Mouse (Mus musculus) spleen, adult 2 months (tissue): ENCODE results near the gene Sema5a. TPM values are rescaled to one million over a fixed set of nuclear protein-coding genes. Genes with fewer than 3 reads are reported as not detected.

ENCODE experiments used
- DNase-seq, 2 experiments: peaks; one replicate each; pipeline versions ENCODE4 v3.0.0 to v3.0.0-alpha.2; 2012 to 2021; ENCODE audit warnings: low spot score in 2 of 2, low read depth in 1 of 2
- H3K27ac ChIP-seq: fragments of 200-500 bp; 2 replicates; pipeline ENCODE4 v1.5.1; 2012; ENCODE audit warnings: low read length, inconsistent platforms; ENCODE audit not compliant: insufficient read depth
- H3K27me3 ChIP-seq: fragments of 200-500 bp; 2 replicates; pipeline ENCODE4 v1.6.1; 2012; ENCODE audit warnings: mild to moderate bottlenecking, moderate library complexity, low read length, inconsistent platforms; ENCODE audit not compliant: control insufficient read depth, insufficient read depth
- H3K36me3 ChIP-seq: fragments of 200-500 bp; 2 replicates; pipeline ENCODE4 v1.6.1; 2012; ENCODE audit warnings: mild to moderate bottlenecking, low read length, inconsistent platforms; ENCODE audit not compliant: control insufficient read depth, insufficient read depth
- H3K4me1 ChIP-seq: fragments of 200-500 bp; 2 replicates; pipeline ENCODE4 v1.6.1; 2011; ENCODE audit warnings: inconsistent platforms; ENCODE audit not compliant: control insufficient read depth, insufficient read depth, insufficient read length
- H3K4me3 ChIP-seq: fragments of 200-500 bp; 2 replicates; pipeline ENCODE4 v1.5.1; 2011; ENCODE audit warnings: mild to moderate bottlenecking, inconsistent platforms; ENCODE audit not compliant: insufficient read depth, insufficient read length; ENCODE audit errors: extremely low read depth
- CTCF ChIP-seq: fragments of 200-500 bp; IDR thresholded peaks from 2 replicates; pipeline ENCODE4 v1.5.1; 2011; ENCODE audit warnings: mild to moderate bottlenecking, inconsistent platforms; ENCODE audit not compliant: insufficient read depth, insufficient read length, insufficient replicate concordance; ENCODE audit errors: extremely low read depth
- POLR2A ChIP-seq: fragments of 200-500 bp; IDR thresholded peaks from 2 replicates; pipeline ENCODE4 v1.6.1; 2011; ENCODE audit warnings: low read depth, low read length, inconsistent platforms
- WGBS: fragments of 180-500 bp; shearing (Covaris S2); methylation state at CpG from one replicate; pipeline ENCODE4 v1.1.7; 2018; 5-methylcytosine and 5-hydroxymethylcytosine counted together
- polyA plus RNA-seq: library from polyadenylated mRNA; depleted of rRNA; stranded (reverse); fragments of >200 nt; gene quantifications from 2 replicates; pipeline ENCODE4 v1.2.3, GENCODE M21; 2012

The Sema5a gene
- polyA plus RNA-seq, 1 experiment, result 5.4 TPM

DNA sequence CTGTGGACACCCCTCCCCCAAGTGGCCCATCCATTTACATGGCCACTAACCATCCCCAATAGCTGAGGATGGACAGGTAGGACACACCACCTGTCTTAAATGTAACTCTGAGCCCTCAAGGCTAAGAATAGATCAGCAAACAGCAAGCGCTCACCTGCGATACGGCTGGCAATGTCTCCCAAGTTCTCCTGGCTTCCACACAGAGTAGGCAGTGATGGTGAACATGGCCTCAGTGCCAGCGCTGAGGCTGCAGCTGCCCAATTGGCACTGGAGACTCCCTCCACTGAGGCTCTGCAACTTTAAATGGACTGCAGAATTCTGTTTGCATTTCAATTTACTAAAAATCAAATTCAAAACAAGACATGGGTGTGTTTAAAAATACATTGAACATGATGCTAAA, 78.6 kb downstream of the Sema5a start:
- Histone ChIP-seq H3K36me3 (no peaks in the 10 kb centered on the region), H3K4me3 (no peak overlapping the region), H3K27me3 (no peaks in the 10 kb centered on the region), H3K27ac (no peak overlapping the region), H3K4me1 (no peaks in the 10 kb centered on the region)
- TF ChIP-seq CTCF, result no peak
- no peak for TF ChIP-seq POLR2A
- 96% methylated on average over 4 of the region's 4 CpGs for WGBS
- no peak for DNase-seq

- H3K36me3 ChIP-seq, result no peaks in the 10 kb centered on the region
- H3K27me3 ChIP-seq, result no peaks in the 10 kb centered on the region
- no peak for TF ChIP-seq POLR2A
- TF ChIP-seq CTCF, result no peak
- H3K4me1 ChIP-seq, result no peaks in the 10 kb centered on the region
- H3K27ac ChIP-seq, result no peak overlapping the region
- no peak for DNase-seq
- 83% methylated on average over 7 of the region's 7 CpGs for WGBS
- H3K4me3 ChIP-seq, result no peak overlapping the region
Measured at GRCm38 (mm10) chr15:32324105-32324504, 79.5 kb downstream of the Sema5a start.

- Histone ChIP-seq H3K4me3 (no peak overlapping the region), H3K27me3 (no peaks in the 10 kb centered on the region), H3K36me3 (no peaks in the 10 kb centered on the region), H3K4me1 (no peaks in the 10 kb centered on the region), H3K27ac (no peak overlapping the region)
- no peak for TF ChIP-seq POLR2A
- TF ChIP-seq CTCF, result no peak
- 16% methylated on average over 4 of the region's 4 CpGs for WGBS
- DNase-seq, result no peak
Measured at GRCm38 (mm10) chr15:32328370-32329004, 83.9 kb downstream of the Sema5a start.

- Histone ChIP-seq H3K4me1 (no peaks in the 10 kb centered on the region), H3K36me3 (no peaks in the 10 kb centered on the region), H3K27ac (no peak overlapping the region), H3K4me3 (no peak overlapping the region), H3K27me3 (no peaks in the 10 kb centered on the region)
- WGBS, result 85% methylated on average over 10 of the region's 10 CpGs
- TF ChIP-seq CTCF (no peak), POLR2A (no peak)
- DNase-seq, result no peak
Measured at GRCm38 (mm10) chr15:32329670-32330330, 85.2 kb downstream of the Sema5a start.

- Histone ChIP-seq H3K4me1 (no peaks in the 10 kb centered on the region), H3K36me3 (no peaks in the 10 kb centered on the region), H3K4me3 (no peak overlapping the region), H3K27ac (no peak overlapping the region), H3K27me3 (no peaks in the 10 kb centered on the region)
- DNase-seq, result no peak
- 84% methylated on average over 8 of the region's 8 CpGs for WGBS
- no peak for TF ChIP-seq POLR2A
- TF ChIP-seq CTCF, result no peak
Measured at GRCm38 (mm10) chr15:32330427-32330826, 85.8 kb downstream of the Sema5a start.

- no peak for DNase-seq
- no peak overlapping the region for H3K4me3 ChIP-seq
- no peak overlapping the region for H3K27ac ChIP-seq
- 73% methylated on average over 2 of the region's 2 CpGs for WGBS
- no peaks in the 10 kb centered on the region for H3K4me1 ChIP-seq
- H3K36me3 ChIP-seq, result no peaks in the 10 kb centered on the region
- no peak for TF ChIP-seq CTCF
- TF ChIP-seq POLR2A, result no peak
- no peaks in the 10 kb centered on the region for H3K27me3 ChIP-seq
Measured at GRCm38 (mm10) chr15:32331037-32331436, 86.4 kb downstream of the Sema5a start.

GRCm38 (mm10) chr15:32333456-32333855, 88.8 kb downstream of the Sema5a start:
- Histone ChIP-seq H3K4me3 (no peak overlapping the region), H3K4me1 (no peaks in the 10 kb centered on the region), H3K27me3 (no peaks in the 10 kb centered on the region), H3K27ac (no peak overlapping the region), H3K36me3 (no peaks in the 10 kb centered on the region)
- no peak for DNase-seq
- 81% methylated on average over 2 of the region's 2 CpGs for WGBS
- TF ChIP-seq POLR2A (no peak), CTCF (no peak)
